Mouse (Mus musculus): ENCODE data around the gene Adgrg5. TPM values are rescaled to one million over a fixed set of nuclear protein-coding genes. Genes with fewer than 3 reads are reported as not detected.

Gene Adgrg5
- polyA plus RNA-seq, 1 experiment from 2014 or later: 0.21 TPM

DNA sequence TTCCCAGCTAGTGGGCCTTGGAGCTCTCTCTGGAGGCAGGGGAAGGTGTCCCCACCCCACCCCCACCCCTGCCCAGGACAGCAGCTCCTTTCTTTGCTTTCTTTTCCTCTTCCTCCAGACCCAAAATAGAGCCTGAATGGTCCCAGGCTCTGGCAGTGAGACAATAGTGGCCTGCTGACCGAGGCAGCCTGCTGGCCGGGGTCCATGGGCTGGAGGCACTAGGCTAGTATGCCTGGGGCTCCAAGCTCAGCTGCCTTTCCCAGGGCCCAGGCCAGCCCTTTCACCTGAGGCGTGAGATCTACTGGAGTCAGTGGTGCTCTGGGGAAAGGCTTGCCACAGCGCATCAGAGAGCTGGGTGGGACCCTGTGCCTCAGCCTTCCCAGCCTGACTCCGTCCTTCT lies 69.0 kb downstream of the Adgrg5 start:
- no peak for ATAC-seq (ENCODE audit: insufficient read depth)
- H3K9ac ChIP-seq: no peak overlapping the region
- WGBS: 56% methylated on average over 5 of the region's 5 CpGs
- H3K9me3 ChIP-seq (ENCODE audit: low read depth, low read length): no peaks in the 10 kb centered on the region
- DNase-seq: peak; percentile 44
- no peaks in the 10 kb centered on the region for H3K27me3 ChIP-seq (ENCODE audit: insufficient read depth, low read length)
- H3K4me3 ChIP-seq (ENCODE audit: low read depth, low read length): no peak overlapping the region
- no peak for TF ChIP-seq CTCF (IDR thresholded peaks at IDR 0.05; ENCODE audit: low read depth)
- H3K4me1 ChIP-seq (ENCODE audit: insufficient read depth): peaks cover 13% of the 10 kb centered on the region; the same call in 1 of the 2 replicates
- H3K4me2 ChIP-seq: no peak overlapping the region
- H3K27ac ChIP-seq (ENCODE audit: low read depth): peak overlapping the region; percentile 63; the same call in 1 of the 2 replicates
- H3K36me3 ChIP-seq (ENCODE audit: insufficient read depth): no peaks in the 10 kb centered on the region

Other genes with a start within 250 kb of the Adgrg5 start
- 4.2 and 4.4 TPM in 2 replicates for gene Pllp, start 227.4 kb upstream of the Adgrg5 start, polyA plus RNA-seq (2014; fragmentation: Nextera tagmentation; extraction: Ambion mirVana)
- gene Ccl22, start 178.1 kb upstream of the Adgrg5 start, polyA plus RNA-seq (2014; fragmentation: Nextera tagmentation; extraction: Ambion mirVana): not detected in 2 replicates
- gene Cx3cl1, start 151.7 kb upstream of the Adgrg5 start, polyA plus RNA-seq (2014; fragmentation: Nextera tagmentation; extraction: Ambion mirVana): 7.3 and 8.0 TPM in 2 replicates
- gene Ccl17, start 113.2 kb upstream of the Adgrg5 start, polyA plus RNA-seq (2014; fragmentation: Nextera tagmentation; extraction: Ambion mirVana): not detected in 2 replicates
- 58.3 and 61.0 TPM in 2 replicates for gene Coq9, start 85.4 kb upstream of the Adgrg5 start, polyA plus RNA-seq (2014; fragmentation: Nextera tagmentation; extraction: Ambion mirVana)
- gene Ciapin1, start 85.3 kb upstream of the Adgrg5 start, polyA plus RNA-seq (2014; fragmentation: Nextera tagmentation; extraction: Ambion mirVana): 96.0 and 105 TPM in 2 replicates
- gene Polr2c, start 66.2 kb upstream of the Adgrg5 start, polyA plus RNA-seq (2014; fragmentation: Nextera tagmentation; extraction: Ambion mirVana): 162 and 169 TPM in 2 replicates
- 32.5 and 36.5 TPM in 2 replicates for gene Dok4, start 47.4 kb upstream of the Adgrg5 start, polyA plus RNA-seq (2014; fragmentation: Nextera tagmentation; extraction: Ambion mirVana)
- 29.9 and 34.1 TPM in 2 replicates for gene Ccdc102a, start 5.6 kb upstream of the Adgrg5 start, polyA plus RNA-seq (2014; fragmentation: Nextera tagmentation; extraction: Ambion mirVana)
- 33.8 and 45.3 TPM in 2 replicates for gene Adgrg1, start 51.1 kb downstream of the Adgrg5 start, polyA plus RNA-seq (2014; fragmentation: Nextera tagmentation; extraction: Ambion mirVana)
- 4.0 and 4.7 TPM in 2 replicates for gene Adgrg3, start 94.0 kb downstream of the Adgrg5 start, polyA plus RNA-seq (2014; fragmentation: Nextera tagmentation; extraction: Ambion mirVana)
- gene Drc7, start 131.4 kb downstream of the Adgrg5 start, polyA plus RNA-seq (2014; fragmentation: Nextera tagmentation; extraction: Ambion mirVana): 0.07 TPM in 1 of 2 replicates, not detected in the other
- gene Katnb1, start 157.5 kb downstream of the Adgrg5 start, polyA plus RNA-seq (2014; fragmentation: Nextera tagmentation; extraction: Ambion mirVana): 19.4 and 23.1 TPM in 2 replicates